Mouse (Mus musculus) left cerebral cortex, postnatal 25 days (tissue): ENCODE measurements at regions not wholly inside any gene's neighbourhood (a gene's known extent, or its start where the extent isn't known, plus 50 kb on each side); places are given as distances from the start of the nearest gene placed in this dataset.

Experiments used
- DNase-seq, 2 experiments: peaks; one replicate each; pipeline ENCODE4 v3.0.0; 2022; ENCODE audit warnings: low spot score in 2 of 2, mixed read lengths in 1 of 2
- intact Hi-C: fragments of 180-260 bp; cut with DNase I; formaldehyde crosslinking; loops from one replicate; pipeline ENCODE4 v1.15.1; 2025

GRCm38 (mm10) chr3:159069957-159070684 lies 425.1 kb upstream of the Depdc1a start:
- intact Hi-C loops = no loop called here
- DNase-seq = no peak

GRCm38 (mm10) chr3:159056960-159057525 lies 438.2 kb upstream of the Depdc1a start:
- no peak for DNase-seq
- intact Hi-C loops = no loop called here

- intact Hi-C loops = loop anchor here (1.0 to 5.0 kb wide), 3 partner anchors 208 to 475 kb away; no protein-coding TSS in a partner anchor
- DNase-seq = peak; percentile 59 to 95
These were observed 460.4 kb upstream of the Depdc1a start for GRCm38 (mm10) chr3:159034806-159035205.

GRCm38 (mm10) chr3:159031581-159031980 lies 463.7 kb upstream of the Depdc1a start:
- intact Hi-C loops = loop anchor here (2.0 to 5.0 kb wide), 4 partner anchors 121 to 663 kb away; no protein-coding TSS in a partner anchor
- peak; percentile 37 to 86 for DNase-seq

- intact Hi-C loops = loop anchor here (1.0 to 5.0 kb wide), 6 partner anchors 10 to 662 kb away; no protein-coding TSS in a partner anchor
- DNase-seq = peak; percentile 74 to 96
These were observed 464.6 kb upstream of the Depdc1a start for GRCm38 (mm10) chr3:159030675-159031074.

GRCm38 (mm10) chr3:159029951-159030350 lies 465.3 kb upstream of the Depdc1a start:
- intact Hi-C loops = loop anchor here (1.0 to 5.0 kb wide), 6 partner anchors 10 to 661 kb away; no protein-coding TSS in a partner anchor
- peak in 1 of 2 experiments; percentile 64 for DNase-seq

GRCm38 (mm10) chr3:159020447-159020846 lies 458.4 kb upstream of the Lrrc7 start:
- peak in 1 of 2 experiments; percentile 89 for DNase-seq

GRCm38 (mm10) chr3:159017269-159017668 lies 455.2 kb upstream of the Lrrc7 start:
- intact Hi-C loops = no loop called here
- peak in 1 of 2 experiments; percentile 77 for DNase-seq

More at GRCm38 (mm10) chr3:159020447-159020846, 458.4 kb upstream of the Lrrc7 start:
- intact Hi-C loops = loop anchor here (1.0 to 2.0 kb wide), 2 partner anchors 10 to 460 kb away; no protein-coding TSS in a partner anchor

GRCm38 (mm10) chr3:159016426-159016825 lies 454.4 kb upstream of the Lrrc7 start:
- intact Hi-C loops = no loop called here
- DNase-seq = no peak

GRCm38 (mm10) chr3:159010954-159011638 lies 449.1 kb upstream of the Lrrc7 start:
- no peak for DNase-seq
- intact Hi-C loops = no loop called here

GRCm38 (mm10) chr3:159004013-159004412 lies 442.0 kb upstream of the Lrrc7 start:
- DNase-seq = no peak
- intact Hi-C loops = no loop called here

GRCm38 (mm10) chr3:158985438-158986111 lies 423.6 kb upstream of the Lrrc7 start:
- DNase-seq = no peak
- intact Hi-C loops = no loop called here

GRCm38 (mm10) chr3:158947063-158947462 lies 385.0 kb upstream of the Lrrc7 start:
- intact Hi-C loops = no loop called here
- no peak for DNase-seq

GRCm38 (mm10) chr3:158905104-158905503 lies 343.1 kb upstream of the Lrrc7 start:
- intact Hi-C loops = no loop called here
- no peak for DNase-seq

- intact Hi-C loops = no loop called here
- DNase-seq = no peak
These were observed 337.4 kb upstream of the Lrrc7 start for GRCm38 (mm10) chr3:158899458-158899857.

GRCm38 (mm10) chr3:158886732-158887386 lies 324.8 kb upstream of the Lrrc7 start:
- peak; percentile 21 to 69 for DNase-seq

GRCm38 (mm10) chr3:158886301-158886711 lies 324.3 kb upstream of the Lrrc7 start:
- intact Hi-C loops = no loop called here
- peak in 1 of 2 experiments; percentile 46 for DNase-seq

More at GRCm38 (mm10) chr3:158886732-158887386, 324.8 kb upstream of the Lrrc7 start:
- intact Hi-C loops = no loop called here
